Mouse (Mus musculus) CH12.LX (cell line): Measurements from ENCODE around the gene Slc5a4b.
A peak's percentile ranks its signal among the peaks of the same experiment; 100 is the strongest.

ENCODE experiments used
- CTCF ChIP-seq, 2 experiments: IDR thresholded peaks in 1 of 2; conservative IDR thresholded peaks in 1 of 2; 2 replicates each; pipeline ENCODE4 v1.5.1; 2011 to 2012; ENCODE audit warnings: low read depth in 2 of 2, low read length in 2 of 2, improper control_type of control experiment in 1 of 2, inconsistent platforms in 1 of 2, mild to moderate bottlenecking in 1 of 2, moderate library complexity in 1 of 2
- GABPA ChIP-seq: IDR thresholded peaks from 2 replicates; pipeline ENCODE4 v1.6.1; 2012; ENCODE audit warnings: low read depth, low read length, improper control_type of control experiment, inconsistent platforms; ENCODE audit not compliant: insufficient replicate concordance
- JUND ChIP-seq: conservative IDR thresholded peaks from 2 replicates; pipeline ENCODE4 v1.6.1; 2011; ENCODE audit warnings: low read depth, low read length, improper control_type of control experiment
- MAFK ChIP-seq: IDR thresholded peaks from 2 replicates; pipeline ENCODE4 v1.6.1; 2011; ENCODE audit warnings: low read length, improper control_type of control experiment; ENCODE audit not compliant: insufficient replicate concordance
- MAX ChIP-seq: IDR thresholded peaks from 2 replicates; pipeline ENCODE4 v1.6.1; 2011; ENCODE audit warnings: low read length, improper control_type of control experiment
- MXI1 ChIP-seq: IDR thresholded peaks from 2 replicates; pipeline ENCODE4 v1.6.1; 2011; ENCODE audit warnings: mild to moderate bottlenecking, low read depth, low read length, improper control_type of control experiment
- NELFE ChIP-seq: IDR thresholded peaks from 2 replicates; pipeline ENCODE4 v1.6.1; 2011; ENCODE audit warnings: low read depth, low read length, improper control_type of control experiment
- POLR2A ChIP-seq: IDR thresholded peaks from 2 replicates; pipeline ENCODE4 v1.6.1; 2011; ENCODE audit warnings: low read depth, mild to moderate bottlenecking, improper control_type of control experiment, low read length
- SMC3 ChIP-seq: IDR thresholded peaks from 2 replicates; pipeline ENCODE4 v1.6.1; 2011; ENCODE audit warnings: low read depth, low read length, improper control_type of control experiment
- TCF12 ChIP-seq: IDR thresholded peaks from 2 replicates; pipeline ENCODE4 v1.6.1; 2014; ENCODE audit warnings: low read depth, mild to moderate bottlenecking, inconsistent platforms, low read length, improper control_type of control experiment
- USF2 ChIP-seq: conservative IDR thresholded peaks from 2 replicates; pipeline ENCODE4 v1.6.1; 2011; ENCODE audit warnings: low read depth, low read length, improper control_type of control experiment

DNA sequence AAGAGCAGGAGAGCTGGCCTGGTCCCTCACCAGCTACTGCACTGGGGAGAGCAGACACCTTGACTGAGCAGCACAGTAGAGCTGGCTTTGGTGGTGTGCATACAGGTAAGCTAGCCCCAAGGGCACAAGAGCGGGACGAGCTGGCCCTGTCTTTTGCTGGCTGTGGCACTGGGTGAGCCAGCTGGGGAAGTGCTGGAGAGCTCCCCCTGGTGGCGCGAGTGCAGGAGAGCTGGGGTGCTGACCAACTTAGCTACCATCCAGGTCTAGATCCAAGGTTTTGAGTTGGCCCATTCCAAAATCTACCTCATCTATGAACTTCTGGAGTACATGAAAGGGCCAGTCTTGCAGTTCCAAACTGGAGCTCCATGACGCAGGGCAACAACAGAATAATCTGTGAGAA is 7.2 kb upstream of the Slc5a4b start:
- peak; percentile 63 to 91 for TF ChIP-seq CTCF (conservative IDR thresholded peaks at IDR 0.05 in 1 of 2, IDR thresholded peaks at IDR 0.05 in 1 of 2; ENCODE audit: low read depth in 2 of 2, low read length in 2 of 2)
- no peak for TF ChIP-seq MXI1
- TF ChIP-seq MAX, result no peak
- no peak for TF ChIP-seq POLR2A
- no peak for TF ChIP-seq NELFE
- TF ChIP-seq SMC3, result peak; percentile 82
- TF ChIP-seq MAFK, result no peak
- TF ChIP-seq USF2, result no peak
- TF ChIP-seq GABPA, result no peak
- no peak for TF ChIP-seq TCF12
- TF ChIP-seq JUND, result no peak
